Mouse (Mus musculus): Measurements from ENCODE around the gene Adam22. TPM values are rescaled to one million over a fixed set of nuclear protein-coding genes. Genes with fewer than 3 reads are reported as not detected.
"Not testable (repeated sequence)": the region's sequence is repeated elsewhere in the genome, so short reads cannot be mapped to it uniquely, and the experiment has no call there.

Gene Adam22
- total RNA-seq, 2 experiments from 2014 or later = 211 to 220 TPM

- no peak for DNase-seq (ENCODE audit: low spot score in 2 of 2)
- intact Hi-C loops (cut with DNase I) = no loop called here
These were observed 285.0 kb downstream of the Adam22 start for GRCm38 (mm10) chr5:8082800-8083509.

GRCm38 (mm10) chr5:8077481-8077880 lies 290.5 kb downstream of the Adam22 start:
- intact Hi-C loops (cut with DNase I) = no loop called here
- DNase-seq (ENCODE audit: low spot score in 2 of 2) = no peak

GRCm38 (mm10) chr5:8073901-8074561 lies 293.9 kb downstream of the Adam22 start:
- DNase-seq (ENCODE audit: low spot score in 2 of 2) = no peak
- intact Hi-C loops (cut with DNase I) = no loop called here

GRCm38 (mm10) chr5:8073406-8073805 lies 294.6 kb downstream of the Adam22 start:
- intact Hi-C loops (cut with DNase I) = no loop called here
- no peak for DNase-seq (ENCODE audit: low spot score in 2 of 2)

GRCm38 (mm10) chr5:8063207-8063606 lies 304.8 kb downstream of the Adam22 start:
- no peak for DNase-seq (ENCODE audit: low spot score in 2 of 2)
- intact Hi-C loops (cut with DNase I) = no loop called here

- DNase-seq (ENCODE audit: low spot score in 2 of 2) = no peak
- intact Hi-C loops (cut with DNase I) = no loop called here
These were observed 305.5 kb downstream of the Adam22 start for GRCm38 (mm10) chr5:8062469-8062868.

GRCm38 (mm10) chr5:8058056-8058455 lies 309.9 kb downstream of the Adam22 start:
- intact Hi-C loops (cut with DNase I) = no loop called here
- DNase-seq (ENCODE audit: low spot score in 2 of 2) = no peak

GRCm38 (mm10) chr5:8057018-8057323 lies 311.0 kb downstream of the Adam22 start:
- intact Hi-C loops (cut with DNase I) = no loop called here
- DNase-seq (ENCODE audit: low spot score in 2 of 2) = no peak

GRCm38 (mm10) chr5:8056141-8057017 lies 311.6 kb downstream of the Adam22 start:
- peak; percentile 60 to 76 for DNase-seq (ENCODE audit: low spot score in 2 of 2)
- intact Hi-C loops (cut with DNase I) = no loop called here

GRCm38 (mm10) chr5:8055721-8056129 lies 312.2 kb downstream of the Adam22 start:
- intact Hi-C loops (cut with DNase I) = no loop called here
- no peak for DNase-seq (ENCODE audit: low spot score in 2 of 2)

GRCm38 (mm10) chr5:8053827-8054226 lies 314.1 kb downstream of the Adam22 start:
- DNase-seq (ENCODE audit: low spot score in 2 of 2) = no peak
- intact Hi-C loops (cut with DNase I) = no loop called here

- no peak for DNase-seq (ENCODE audit: low spot score in 2 of 2)
- intact Hi-C loops (cut with DNase I) = no loop called here
These were observed 322.1 kb downstream of the Adam22 start, which contains the start of gene Sri for GRCm38 (mm10) chr5:8045855-8046254. Gene Sri, plus strand, starts transcription at chr5:8046078.

- intact Hi-C loops (cut with DNase I) = not testable (repeated sequence)
These were observed 333.4 kb downstream of the Adam22 start for GRCm38 (mm10) chr5:8034596-8034995.

More at GRCm38 (mm10) chr5:8034596-8034995, 333.4 kb downstream of the Adam22 start:
- DNase-seq (ENCODE audit: low spot score in 2 of 2) = not testable (repeated sequence)

Small RNAs within 50 kb of the gene (microRNA-seq; reads per million reads assigned to microRNA genes)
- 0 reads per million in 2 experiments for gene Gm24196

Other genes starting within 250 kb of the Adam22 start
- gene Dbf4, start 54.6 kb upstream of the Adam22 start, total RNA-seq (2021) = 1 to 10 TPM; 2.7 to 3.5 TPM
- 1 to 10 TPM; 8.6 to 8.9 TPM for gene Slc25a40, start 54.7 kb upstream of the Adam22 start, total RNA-seq (2021)

Data from left cerebral cortex, postnatal 14 days (tissue).